Mouse (Mus musculus) forebrain, embryonic 14.5 days (tissue): ENCODE data around the gene Calcoco2. TPM values are rescaled to one million over a fixed set of nuclear protein-coding genes. Genes with fewer than 3 reads are reported as not detected.

Experiments used
- ATAC-seq: fragments of 200-750 bp; cut with Nextera tagmentation; 2 replicates; pipeline ENCODE4 v1.8.0; 2017; ENCODE audit warnings: mild to moderate bottlenecking, moderate library complexity
- DNase-seq: peaks from one replicate; pipeline ENCODE4 v3.0.0-alpha.2; 2015; ENCODE audit warnings: low spot score
- H3K27ac ChIP-seq: fragments of 300-500 bp; sonication (generic); 2 replicates; pipeline ENCODE4 v1.5.1; 2014; ENCODE audit warnings: low read depth, mild to moderate bottlenecking, control low read depth, low read length, moderate library complexity
- H3K27me3 ChIP-seq: fragments of 300-500 bp; sonication (generic); replicated peaks from 2 replicates; pipeline ENCODE4 v1.6.1; 2014; ENCODE audit warnings: low read length, control low read depth, mixed read lengths; ENCODE audit not compliant: control insufficient read depth, insufficient read depth
- H3K36me3 ChIP-seq: fragments of 300-500 bp; sonication (generic); 2 replicates; pipeline ENCODE4 v1.6.1; 2014; ENCODE audit warnings: low read length, control low read depth; ENCODE audit not compliant: control insufficient read depth, insufficient read depth
- H3K4me1 ChIP-seq: fragments of 300-500 bp; sonication (generic); 2 replicates; pipeline ENCODE4 v1.6.1; 2014; ENCODE audit warnings: antibody characterized with exemption, low read length, control low read depth; ENCODE audit not compliant: control insufficient read depth, insufficient read depth
- H3K4me2 ChIP-seq: fragments of 300-500 bp; sonication (generic); 2 replicates; pipeline ENCODE4 v1.6.1; 2014; ENCODE audit warnings: mild to moderate bottlenecking, control low read depth, low read length
- H3K4me3 ChIP-seq: fragments of 300-500 bp; sonication (generic); 2 replicates; pipeline ENCODE4 v1.5.1; 2014; ENCODE audit warnings: low read depth, low read length, control low read depth
- H3K9ac ChIP-seq: fragments of 300-500 bp; sonication (generic); 2 replicates; pipeline ENCODE4 v1.6.1; 2014; ENCODE audit warnings: mild to moderate bottlenecking, low read length, control low read depth, moderate library complexity
- H3K9me3 ChIP-seq: fragments of 300-500 bp; sonication (generic); replicated peaks from 2 replicates; pipeline ENCODE4 v1.6.1; 2016; ENCODE audit warnings: low read length, control low read depth, mixed read lengths; ENCODE audit not compliant: control insufficient read depth
- WGBS: fragments of 180-500 bp; shearing (Covaris S2); extraction: QIAGEN DNeasy Blood & Tissue Kit; methylation state at CpG from one replicate; pipeline ENCODE4 v1.1.7; 2014; 5-methylcytosine and 5-hydroxymethylcytosine counted together
- polyA plus RNA-seq: library from polyadenylated mRNA; unstranded; fragments of >200 nt; fragmentation: Nextera tagmentation; extraction: Ambion mirVana; gene quantifications from 2 replicates; pipeline ENCODE4 v1.2.1, GENCODE M21; 2014

Gene Calcoco2
- polyA plus RNA-seq, 1 experiment from 2014 or later = 0.14 TPM

DNA sequence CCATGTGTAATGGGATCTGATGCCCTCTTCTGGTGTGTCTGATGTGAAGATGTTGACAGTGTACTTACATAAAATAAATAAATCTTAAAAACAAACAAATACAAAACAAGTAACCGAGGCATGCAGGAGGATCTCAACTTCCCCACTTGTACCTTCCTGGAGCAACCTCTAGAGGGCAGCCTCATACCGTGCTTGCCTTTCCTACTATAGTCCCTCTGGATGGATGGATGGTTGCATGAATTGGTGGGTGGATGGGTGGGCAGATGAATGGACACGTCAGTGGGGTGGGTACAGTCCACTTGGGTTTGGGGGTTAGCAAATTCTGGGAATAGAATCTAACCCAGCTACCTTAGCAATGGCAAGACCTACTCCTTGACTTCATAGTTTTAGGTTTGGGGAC, 18.4 kb downstream of the Calcoco2 start:
- no peak overlapping the region for H3K9ac ChIP-seq

DNA sequence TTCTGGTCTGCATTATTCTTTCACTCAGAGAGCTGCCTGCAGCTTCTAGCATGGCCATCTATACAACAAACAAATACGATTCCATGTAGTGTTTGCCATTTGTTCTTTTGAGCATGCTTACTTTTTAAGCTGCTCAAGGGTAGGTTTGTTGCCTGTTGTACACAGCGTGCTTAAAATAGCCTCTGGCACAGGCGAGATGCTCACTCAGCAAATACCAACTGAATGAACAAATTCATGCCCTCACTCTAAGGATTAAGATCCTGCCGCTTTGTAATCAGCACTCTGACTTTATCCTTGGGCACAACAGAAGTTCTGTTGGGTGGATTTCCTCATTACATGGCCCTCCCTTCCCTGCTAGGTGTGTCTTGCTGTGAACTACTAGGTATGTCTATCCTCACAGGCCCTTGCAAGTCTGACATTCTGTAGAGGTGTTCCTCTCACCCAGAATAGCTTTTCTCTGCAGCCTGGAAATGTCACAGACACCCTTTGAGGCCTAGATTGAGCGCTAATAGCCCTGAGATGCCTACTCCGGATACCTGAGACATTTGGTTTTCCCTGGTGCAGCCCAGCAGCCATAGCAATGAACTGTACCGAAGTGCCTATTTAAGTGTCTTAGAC, 19.0 kb downstream of the Calcoco2 start:
- H3K27ac ChIP-seq = no peak overlapping the region
- no peak overlapping the region for H3K4me2 ChIP-seq
- DNase-seq (no peak), ATAC-seq (no peak)
- no peak overlapping the region for H3K4me3 ChIP-seq
- H3K4me1 ChIP-seq = no peaks in the 10 kb centered on the region
- H3K27me3 ChIP-seq = no peaks in the 10 kb centered on the region
- WGBS = 47% methylated on average over 7 of the region's 7 CpGs
- no peaks in the 10 kb centered on the region for H3K36me3 ChIP-seq
- no peak overlapping the region for H3K9ac ChIP-seq
- H3K9me3 ChIP-seq = no peaks in the 10 kb centered on the region

More for the DNA sequence above, 18.4 kb downstream of the Calcoco2 start:
- no peak for ATAC-seq
- DNase-seq = peak; percentile 61
- H3K27me3 ChIP-seq = no peaks in the 10 kb centered on the region
- no peak overlapping the region for H3K4me2 ChIP-seq
- 14% methylated on average over 3 of the region's 3 CpGs for WGBS
- H3K36me3 ChIP-seq = no peaks in the 10 kb centered on the region
- H3K4me3 ChIP-seq = no peak overlapping the region
- no peaks in the 10 kb centered on the region for H3K4me1 ChIP-seq
- no peak overlapping the region for H3K27ac ChIP-seq
- H3K9me3 ChIP-seq = no peaks in the 10 kb centered on the region

DNA sequence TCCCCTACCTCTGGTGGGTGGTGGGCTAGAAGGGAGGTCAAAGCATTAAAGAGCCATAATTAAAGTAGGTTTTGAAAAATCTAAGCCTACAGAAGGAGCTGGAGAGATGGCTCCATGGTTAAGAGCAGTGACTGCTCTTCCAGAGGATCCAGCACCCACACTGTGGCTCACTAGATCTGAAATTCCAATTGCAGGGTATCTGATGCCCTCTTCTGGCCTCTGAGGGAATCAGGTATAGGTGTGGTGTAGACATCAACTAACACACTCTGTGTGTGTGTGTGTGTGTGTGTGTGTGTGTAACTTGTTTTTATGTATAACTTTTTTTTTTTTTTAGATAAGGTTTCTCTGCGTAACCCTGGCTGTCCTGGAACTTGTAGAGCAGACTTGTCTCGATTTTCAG, 20.7 kb downstream of the Calcoco2 start:
- WGBS = 64% methylated on average over 2 of the region's 2 CpGs
- Histone ChIP-seq H3K9me3 (no peaks in the 10 kb centered on the region), H3K27me3 (no peaks in the 10 kb centered on the region), H3K4me3 (no peak overlapping the region), H3K4me2 (no peak overlapping the region), H3K27ac (no peak overlapping the region), H3K9ac (no peak overlapping the region), H3K4me1 (no peaks in the 10 kb centered on the region), H3K36me3 (no peaks in the 10 kb centered on the region)
- peak; percentile 43 for DNase-seq
- no peak for ATAC-seq

DNA sequence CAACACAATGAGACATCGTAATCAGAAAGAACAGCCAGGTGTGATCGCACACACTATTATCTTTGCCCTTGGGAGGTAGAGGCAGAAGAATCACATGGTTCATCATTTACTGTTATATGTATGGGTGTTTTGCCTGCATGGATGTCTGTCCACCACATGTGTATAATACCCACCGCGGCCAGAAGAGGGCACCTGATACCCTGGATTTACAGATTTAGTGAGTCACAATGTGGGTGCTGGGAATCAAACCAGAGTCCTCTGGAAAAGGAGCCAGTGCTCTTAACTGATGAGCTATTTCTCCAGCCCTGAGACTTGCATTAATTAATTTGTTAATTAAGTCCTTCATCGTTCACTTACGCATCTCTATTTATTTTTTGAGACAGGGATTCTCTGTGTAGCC, 23.8 kb downstream of the Calcoco2 start:
- H3K9me3 ChIP-seq = no peaks in the 10 kb centered on the region

DNA sequence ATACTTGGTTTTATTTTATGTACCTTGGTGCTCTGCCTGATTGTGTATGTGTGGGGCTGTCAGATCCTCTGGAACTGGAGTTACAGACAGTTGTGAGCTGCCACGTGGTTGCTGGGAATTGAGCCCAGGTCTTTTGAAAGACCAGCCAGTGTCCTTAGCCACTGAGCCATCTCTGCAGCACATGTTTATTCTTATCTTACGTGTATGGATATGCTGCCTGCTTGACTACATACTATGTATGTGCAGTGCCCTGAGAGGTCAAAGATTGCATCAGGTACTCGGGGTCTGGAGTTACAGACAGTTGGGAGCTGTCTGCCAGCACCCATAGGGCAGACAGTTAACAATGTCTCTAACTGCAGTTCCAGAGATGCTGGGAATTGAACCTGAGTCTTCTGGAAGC, 29.1 kb downstream of the Calcoco2 start:
- H3K4me3 ChIP-seq = no peak overlapping the region
- H3K9ac ChIP-seq = no peak overlapping the region
- H3K27me3 ChIP-seq = no peaks in the 10 kb centered on the region
- H3K9me3 ChIP-seq = no peaks in the 10 kb centered on the region
- H3K27ac ChIP-seq = no peak overlapping the region
- H3K36me3 ChIP-seq = no peaks in the 10 kb centered on the region
- H3K4me1 ChIP-seq = no peaks in the 10 kb centered on the region
- WGBS = 71% methylated on average over 3 of the region's 3 CpGs
- no peak overlapping the region for H3K4me2 ChIP-seq
- ATAC-seq = no peak
- DNase-seq = no peak

More for the DNA sequence above, 23.8 kb downstream of the Calcoco2 start:
- DNase-seq = no peak
- no peak for ATAC-seq
- H3K4me3 ChIP-seq = no peak overlapping the region
- no peak overlapping the region for H3K4me2 ChIP-seq
- no peaks in the 10 kb centered on the region for H3K4me1 ChIP-seq
- no peaks in the 10 kb centered on the region for H3K36me3 ChIP-seq
- no peak overlapping the region for H3K27ac ChIP-seq
- H3K27me3 ChIP-seq = no peaks in the 10 kb centered on the region
- H3K9ac ChIP-seq = no peak overlapping the region
- 88% methylated on average over 6 of the region's 6 CpGs for WGBS

DNA sequence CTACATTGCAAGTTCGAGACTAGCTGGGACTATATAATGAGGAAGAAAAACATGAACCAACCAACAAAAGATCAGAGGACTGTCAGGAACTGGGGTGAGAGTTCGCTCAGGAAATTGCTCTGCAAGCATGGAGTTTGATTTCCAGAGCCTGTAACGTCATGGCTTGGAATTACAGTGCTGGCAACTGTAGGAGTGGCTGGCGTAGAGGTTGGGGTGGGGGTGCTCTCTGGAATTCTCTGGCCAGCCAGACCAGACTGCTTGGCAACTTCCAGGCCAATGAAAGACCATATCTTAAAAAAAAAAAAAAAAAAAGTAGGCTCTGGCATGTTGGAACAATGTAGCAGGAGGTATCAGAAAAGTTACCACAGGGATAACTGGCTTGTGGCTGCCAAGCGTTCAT, 31.0 kb downstream of the Calcoco2 start:
- Histone ChIP-seq H3K4me2 (no peak overlapping the region), H3K4me1 (no peaks in the 10 kb centered on the region), H3K27ac (no peak overlapping the region), H3K9me3 (no peaks in the 10 kb centered on the region), H3K27me3 (no peaks in the 10 kb centered on the region), H3K9ac (no peak overlapping the region), H3K36me3 (no peaks in the 10 kb centered on the region), H3K4me3 (no peak overlapping the region)
- ATAC-seq (no peak), DNase-seq (no peak)
- WGBS = 91% methylated on average over 5 of the region's 5 CpGs

DNA sequence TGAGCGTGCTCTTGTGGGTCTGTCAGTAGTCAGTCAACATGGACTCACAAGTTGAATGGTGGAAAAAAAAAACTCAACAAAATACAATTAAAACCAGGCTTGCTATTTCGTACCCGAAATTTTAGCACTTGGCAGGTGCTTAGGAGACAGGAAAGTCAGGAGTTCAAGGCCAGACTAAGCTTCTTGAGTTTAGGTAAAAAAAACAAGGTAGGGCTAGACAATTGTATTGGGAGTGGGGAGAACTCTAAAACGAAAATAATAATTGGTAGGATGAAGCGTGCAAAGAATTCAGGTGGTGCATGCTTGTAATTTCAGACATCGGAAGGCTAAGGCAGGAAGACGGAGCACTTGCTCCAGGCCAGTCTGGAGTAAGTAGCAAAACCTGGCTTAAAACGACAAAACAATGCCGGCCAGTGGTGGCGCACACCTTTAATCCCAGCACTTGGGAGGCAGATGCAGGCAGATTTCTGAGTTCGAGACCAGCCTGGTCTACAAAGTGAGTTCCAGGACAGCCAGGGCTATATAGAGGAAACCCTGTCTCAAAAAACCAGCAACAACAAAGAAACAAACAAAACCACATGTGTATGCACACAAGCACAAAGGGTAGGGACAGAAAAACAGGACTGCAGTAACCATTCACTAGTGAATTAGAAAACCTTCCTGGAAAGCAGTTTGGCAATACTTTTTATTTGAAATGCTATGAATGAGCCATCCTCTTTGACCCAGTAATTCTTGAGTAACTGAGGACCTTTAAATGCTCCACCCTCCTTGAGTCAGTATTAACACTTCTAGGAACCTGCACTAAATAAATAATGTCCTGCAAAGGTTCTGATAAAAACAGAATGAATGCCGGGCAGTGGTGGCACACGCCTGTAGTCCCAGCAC, 35.3 kb downstream of the Calcoco2 start:
- Histone ChIP-seq H3K9me3 (no peaks in the 10 kb centered on the region), H3K36me3 (peaks cover 13% of the 10 kb centered on the region), H3K9ac (peak overlapping the region; percentile 33), H3K4me1 (peaks cover 8% of the 10 kb centered on the region), H3K4me2 (peak overlapping the region; percentile 41), H3K4me3 (peak overlapping the region; percentile 66), H3K27me3 (no peaks in the 10 kb centered on the region), H3K27ac (no peak overlapping the region)
- no peak for DNase-seq
- 69% methylated on average over 13 of the region's 13 CpGs for WGBS
- no peak for ATAC-seq

DNA sequence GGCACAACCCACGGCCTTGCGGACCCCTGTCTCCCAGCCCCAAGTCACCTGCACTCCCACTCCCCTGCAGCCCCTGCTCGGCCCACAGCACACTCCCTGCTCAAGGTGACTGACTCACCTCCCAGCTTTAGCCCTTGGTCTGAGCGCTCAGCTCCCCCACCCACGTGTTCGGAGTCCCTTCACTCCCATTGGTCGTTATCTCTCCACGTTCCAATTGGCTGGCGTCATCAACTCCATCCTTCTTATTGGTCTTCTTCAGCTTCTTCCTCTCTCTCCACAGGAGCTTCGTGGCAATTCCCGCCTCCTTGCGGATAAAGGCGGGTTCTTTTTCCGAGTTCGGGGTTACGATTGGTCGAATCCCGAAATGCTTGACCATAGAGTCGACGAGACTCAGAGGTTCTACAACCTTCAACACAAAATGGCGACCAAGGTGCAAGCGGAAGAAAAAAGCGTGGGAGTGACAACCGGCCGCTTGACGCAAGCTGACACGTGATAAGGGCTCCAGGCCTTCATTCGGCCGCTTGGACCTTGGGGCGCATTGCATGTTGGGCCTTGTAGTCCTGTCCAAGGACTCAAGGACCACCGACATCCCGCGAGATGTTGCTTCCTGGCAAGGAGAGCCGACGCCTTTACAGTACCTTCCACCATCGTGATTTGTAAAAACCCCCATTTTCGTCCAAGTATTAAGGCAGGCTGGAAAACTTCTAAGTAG, 36.1 kb downstream of the Calcoco2 start, which contains the start of gene Atp5g1:
Atp5g1 (minus strand) TSS at position 162 of the 712 bp plus-strand sequence.
- peak within 1 kb of the TSS; percentile 92 for H3K4me2 ChIP-seq
- no peaks in the 10 kb centered on the region for H3K27me3 ChIP-seq
- peaks cover 8% of the 10 kb centered on the region for H3K4me1 ChIP-seq
- peak; percentile 97 for ATAC-seq
- under 1% methylated on average over 37 of the region's 37 CpGs for WGBS
- peaks cover 21% of the 10 kb centered on the region for H3K36me3 ChIP-seq
- DNase-seq = peak; percentile 100
- H3K27ac ChIP-seq = peak within 1 kb of the TSS; percentile 41; the same call in 1 of the 2 replicates
- H3K9ac ChIP-seq = peak within 1 kb of the TSS; percentile 76
- H3K9me3 ChIP-seq = no peaks in the 10 kb centered on the region
- peak within 1 kb of the TSS; percentile 66 for H3K4me3 ChIP-seq
